Mouse (Mus musculus) MEL (cell line): ENCODE measurements around the gene Kcnn3.

Experiments
- EP300 ChIP-seq, 2 experiments: IDR thresholded peaks; 2 replicates each; pipeline ENCODE4 v1.6.1; 2011; ENCODE audit warnings: improper control_type of control experiment in 2 of 2, low read length in 2 of 2, low read depth in 1 of 2, mild to moderate bottlenecking in 1 of 2
- ETS1 ChIP-seq: IDR thresholded peaks from 2 replicates; pipeline ENCODE4 v1.6.1; 2012; ENCODE audit warnings: low read depth, mild to moderate bottlenecking, inconsistent platforms, low read length, improper control_type of control experiment, moderate library complexity
- GATA1 ChIP-seq: IDR thresholded peaks from 2 replicates; pipeline ENCODE4 v1.6.1; 2011; ENCODE audit warnings: low read depth, low read length, improper control_type of control experiment
- SMC3 ChIP-seq: IDR thresholded peaks from 2 replicates; pipeline ENCODE4 v1.6.1; 2011; ENCODE audit warnings: low read depth, low read length, improper control_type of control experiment

GRCm38 (mm10) chr3:89715207-89715966 is 195.4 kb downstream of the Kcnn3 start:
- TF ChIP-seq GATA1 (no peak), EP300 (IDR thresholded peaks at IDR 0.05; ENCODE audit: low read depth in 1 of 2, low read length in 2 of 2) (no peak), ETS1 (0 out of 2 replicates have a peak, but pooled peaks have one; percentile 35), SMC3 (no peak)
